Mouse (Mus musculus): ENCODE measurements around the gene Dclk3.

- TF ChIP-seq POLR2A (IDR thresholded peaks at IDR 0.05; ENCODE audit: insufficient read length, low read depth) (no peak), MYOD1 (IDR thresholded peaks at IDR 0.05; ENCODE audit: control insufficient read depth in 1 of 3, insufficient read length in 2 of 3, low read depth in 2 of 3) (no peak), POLR2AphosphoS2 (IDR thresholded peaks at IDR 0.05; ENCODE audit: insufficient read length, low read depth) (no peak), MAX (IDR thresholded peaks at IDR 0.05; ENCODE audit: low read depth) (no peak), TCF12 (IDR thresholded peaks at IDR 0.05; ENCODE audit: insufficient read depth, poor library complexity, severe bottlenecking) (no peak), CEBPB (IDR thresholded peaks at IDR 0.05; ENCODE audit: insufficient read depth, poor library complexity, severe bottlenecking) (no peak)
These were observed 33.8 kb upstream of the Dclk3 start for GRCm38 (mm10) chr9:111405080-111405428.
